Mouse (Mus musculus) CD4-positive, CD25-positive, alpha-beta regulatory T cell, adult 4 months (primary cell): ENCODE measurements at regions not wholly inside any gene's neighbourhood (a gene's known extent, or its start where the extent isn't known, plus 50 kb on each side); places are given as distances from the start of the nearest gene placed in this dataset.

ENCODE experiments used
- ATAC-seq: one replicate; pipeline ENCODE4 v1.8.0; 2017

- no peak for ATAC-seq
Observed at GRCm38 (mm10) chrX:99291423-99291963, 155.6 kb downstream of the Efnb1 start.

GRCm38 (mm10) chrX:99287988-99288387, 152.1 kb downstream of the Efnb1 start:
- no peak for ATAC-seq

DNA sequence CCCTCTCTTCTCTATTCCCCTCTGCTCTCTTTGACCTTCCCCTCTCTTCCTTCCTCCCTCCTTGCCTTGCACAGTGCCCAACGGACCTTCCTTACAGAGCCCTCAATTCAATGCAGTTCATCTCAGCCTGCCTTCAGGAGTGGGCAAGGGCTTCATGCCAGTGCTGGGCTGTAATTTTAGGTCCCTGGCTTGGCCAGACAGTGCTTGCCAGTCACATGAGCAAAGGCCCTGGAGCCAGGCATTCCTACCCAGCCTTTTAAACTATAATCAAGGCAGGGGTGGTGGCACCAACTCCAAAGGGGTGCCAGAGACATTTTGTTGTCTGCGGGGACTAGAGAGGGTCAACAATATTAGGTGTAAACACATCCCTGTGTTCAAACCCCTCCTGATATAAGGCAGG, 150.9 kb downstream of the Efnb1 start:
- ATAC-seq: no peak

- ATAC-seq: no peak
Observed at GRCm38 (mm10) chrX:99285611-99286010, 149.7 kb downstream of the Efnb1 start.

- ATAC-seq: no peak
Observed at GRCm38 (mm10) chrX:99280991-99281390, 145.1 kb downstream of the Efnb1 start.

- no peak for ATAC-seq
Observed at GRCm38 (mm10) chrX:99280543-99280942, 144.6 kb downstream of the Efnb1 start.

- no peak for ATAC-seq
Observed at GRCm38 (mm10) chrX:99275536-99275935, 139.6 kb downstream of the Efnb1 start.

GRCm38 (mm10) chrX:99271908-99272307, 136.0 kb downstream of the Efnb1 start:
- no peak for ATAC-seq

GRCm38 (mm10) chrX:99249038-99249607, 113.2 kb downstream of the Efnb1 start:
- ATAC-seq: no peak

DNA sequence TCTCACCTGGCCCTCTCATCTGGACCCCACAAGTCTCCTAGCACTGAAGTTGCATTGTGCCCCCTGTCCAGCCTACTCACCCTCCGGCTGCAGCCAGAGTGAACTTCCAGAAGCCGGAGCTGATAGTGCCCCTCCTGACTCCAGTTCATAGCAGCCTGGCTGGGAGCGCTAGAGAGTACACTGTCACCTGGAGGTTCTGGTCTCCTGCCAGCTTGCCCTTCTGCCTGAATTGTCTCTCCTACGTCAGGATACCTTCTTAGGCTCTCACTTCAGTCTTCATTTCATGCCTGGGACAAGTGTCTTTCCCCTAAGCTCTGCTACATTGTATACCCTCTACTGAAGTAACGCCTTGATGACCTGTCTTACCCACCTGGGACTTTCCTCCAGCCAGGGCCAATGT, 112.3 kb downstream of the Efnb1 start:
- ATAC-seq: no peak

DNA sequence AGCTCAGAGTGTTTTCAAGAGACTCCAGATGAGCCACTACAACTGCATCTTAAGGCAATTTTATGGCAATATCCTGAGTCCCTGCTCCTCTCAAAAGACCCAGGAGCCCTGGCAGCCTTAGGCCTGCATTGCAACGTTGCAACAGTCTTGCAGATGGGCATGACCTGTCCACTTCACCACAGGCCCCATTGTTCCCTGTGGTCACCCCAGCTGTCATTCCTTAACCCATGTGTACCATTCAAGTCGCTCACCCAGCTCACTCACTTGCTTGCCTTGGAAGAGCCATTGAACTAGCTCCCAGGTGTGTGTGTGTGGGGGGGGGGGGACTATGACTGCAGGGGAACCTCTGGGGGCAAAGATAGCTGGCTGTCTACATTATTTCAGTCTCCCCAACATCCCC, 110.8 kb downstream of the Efnb1 start:
- ATAC-seq: no peak

DNA sequence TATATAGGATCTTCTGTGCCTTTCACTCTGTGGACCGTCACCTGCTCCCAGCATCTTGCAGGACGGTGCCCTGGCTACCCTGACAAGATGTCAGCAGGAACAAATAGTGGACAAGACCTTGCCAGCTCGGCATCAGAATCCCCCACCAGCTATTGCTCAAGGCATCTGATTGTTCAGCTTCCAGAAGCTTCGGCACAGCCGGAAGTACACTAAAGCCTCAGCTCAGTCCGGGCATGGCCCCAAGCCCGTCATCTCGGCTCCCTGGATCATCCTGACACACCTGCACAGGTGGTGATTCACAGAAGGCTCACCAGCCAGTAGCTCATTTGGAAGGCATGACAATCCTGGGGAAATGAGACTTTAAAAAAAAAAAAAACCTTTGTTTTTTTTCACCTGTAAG, 110.1 kb downstream of the Efnb1 start:
- ATAC-seq: no peak

- no peak for ATAC-seq
Observed at GRCm38 (mm10) chrX:99245541-99245940, 109.6 kb downstream of the Efnb1 start.

- ATAC-seq: no peak
Observed at GRCm38 (mm10) chrX:99243251-99243650, 107.3 kb downstream of the Efnb1 start.

DNA sequence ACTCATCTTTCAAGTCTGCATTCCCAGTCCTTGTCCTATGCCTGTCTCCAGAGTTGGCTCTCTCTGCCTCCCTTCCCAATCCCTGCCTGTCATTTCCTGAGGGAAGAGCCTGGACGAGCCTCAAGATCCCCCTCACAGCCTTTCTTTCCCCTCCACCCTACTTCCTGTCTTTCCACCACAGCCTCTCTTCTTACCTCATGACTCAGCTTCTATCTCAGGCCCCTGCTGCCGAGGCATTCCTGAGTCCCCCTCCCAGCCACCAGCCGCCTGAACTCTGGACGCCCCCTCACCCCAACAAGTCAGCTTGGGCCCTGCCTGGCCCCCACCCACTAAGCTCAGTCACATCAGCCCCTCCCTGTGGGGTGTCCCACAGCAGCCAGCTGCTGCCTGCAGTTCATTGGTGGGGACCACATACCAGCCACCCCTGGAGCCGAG, 105.8 kb downstream of the Efnb1 start:
- ATAC-seq: no peak

DNA sequence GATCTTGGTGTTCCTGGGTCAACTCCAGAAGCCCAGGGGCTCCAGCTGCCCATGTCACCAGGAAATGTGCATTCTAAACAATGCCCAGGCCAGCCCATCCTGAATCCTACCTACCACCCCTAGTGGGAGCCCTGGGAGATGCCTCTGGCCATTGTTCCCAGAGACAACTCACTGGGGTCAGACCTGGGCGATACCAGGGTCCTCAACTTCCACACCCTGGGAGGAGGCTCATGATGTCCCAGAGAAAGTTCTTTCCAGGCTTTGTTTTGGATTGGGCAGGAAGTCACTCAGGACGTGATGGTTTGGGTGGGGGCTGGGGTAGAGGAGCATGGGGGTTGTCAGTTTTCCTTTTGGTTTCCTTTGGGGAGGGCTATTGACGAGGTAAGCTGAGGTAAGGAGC, 97.1 kb downstream of the Efnb1 start:
- ATAC-seq: no peak

DNA sequence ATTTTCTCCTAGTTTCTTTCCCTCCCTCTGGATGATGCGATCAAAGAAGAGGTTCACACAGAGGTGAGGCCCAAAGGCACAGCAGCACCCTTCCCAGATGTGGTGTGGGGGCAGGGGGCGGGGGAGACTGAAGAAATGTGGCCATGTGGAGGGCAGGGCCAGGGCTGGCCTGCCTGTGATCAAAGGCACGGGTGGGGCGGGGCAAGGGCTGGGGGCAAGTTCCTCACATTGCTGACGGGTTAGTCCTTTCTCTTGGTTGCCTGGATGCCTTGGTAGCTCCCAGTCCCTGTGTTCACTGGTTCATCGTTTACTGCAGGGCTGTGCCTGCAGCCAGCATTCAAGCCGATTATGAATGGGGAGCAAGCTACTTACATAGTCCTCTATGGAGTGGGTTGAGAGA, 96.4 kb downstream of the Efnb1 start:
- no peak for ATAC-seq

DNA sequence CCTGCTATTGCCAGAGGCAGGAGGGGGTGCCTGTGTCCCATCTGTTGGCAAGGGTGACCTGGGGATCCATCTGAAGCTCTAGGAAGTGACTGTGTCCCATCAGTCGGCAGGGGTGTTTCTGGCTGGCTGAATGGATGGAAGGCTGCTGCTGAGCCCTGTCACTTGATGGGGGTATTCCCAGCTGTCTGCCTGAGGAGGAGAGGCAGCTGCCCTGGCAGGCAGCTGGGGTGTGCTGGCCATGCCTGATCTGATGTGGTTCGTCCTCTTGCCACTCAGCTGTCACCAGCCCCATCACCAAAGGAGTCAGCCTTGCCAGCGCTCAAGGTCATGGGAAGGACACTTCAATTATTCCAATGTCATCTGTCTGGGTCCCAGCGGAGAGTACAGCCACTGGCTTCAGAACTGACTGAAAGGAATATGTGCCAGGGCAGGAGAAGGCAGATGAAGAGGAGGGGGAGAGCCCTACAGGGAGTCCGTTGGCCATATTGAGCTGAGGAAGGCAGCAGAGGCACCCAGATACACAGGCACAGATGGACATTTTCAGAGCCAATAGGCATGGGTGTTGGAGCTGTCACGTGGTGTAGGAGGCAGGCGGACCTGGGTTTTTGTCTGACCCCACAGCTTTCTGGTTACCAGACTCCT, 89.3 kb downstream of the Efnb1 start:
- ATAC-seq: no peak

DNA sequence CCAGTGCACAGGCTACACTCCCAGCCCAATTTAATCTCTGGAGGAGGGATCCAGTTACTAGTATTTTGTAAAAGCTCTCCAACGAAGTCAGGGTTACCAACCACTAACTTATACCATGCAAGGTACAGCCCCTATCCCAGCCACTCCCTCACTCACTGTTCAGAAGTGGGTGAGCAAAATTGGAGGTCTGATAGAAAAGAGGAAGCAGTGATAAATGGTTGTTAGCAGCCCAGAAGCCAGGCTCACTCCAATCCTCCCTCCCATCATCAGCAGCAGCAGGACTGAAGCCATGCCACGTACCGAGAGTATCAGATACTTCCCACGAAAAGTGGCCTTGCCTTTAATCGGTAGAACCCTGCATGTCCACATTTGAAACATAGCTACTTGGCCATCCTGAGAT, 86.1 kb downstream of the Efnb1 start:
- no peak for ATAC-seq

- no peak for ATAC-seq
Observed at GRCm38 (mm10) chrX:99220674-99221455, 84.9 kb downstream of the Efnb1 start.

- no peak for ATAC-seq
Observed at GRCm38 (mm10) chrX:99218213-99218612, 82.3 kb downstream of the Efnb1 start.

DNA sequence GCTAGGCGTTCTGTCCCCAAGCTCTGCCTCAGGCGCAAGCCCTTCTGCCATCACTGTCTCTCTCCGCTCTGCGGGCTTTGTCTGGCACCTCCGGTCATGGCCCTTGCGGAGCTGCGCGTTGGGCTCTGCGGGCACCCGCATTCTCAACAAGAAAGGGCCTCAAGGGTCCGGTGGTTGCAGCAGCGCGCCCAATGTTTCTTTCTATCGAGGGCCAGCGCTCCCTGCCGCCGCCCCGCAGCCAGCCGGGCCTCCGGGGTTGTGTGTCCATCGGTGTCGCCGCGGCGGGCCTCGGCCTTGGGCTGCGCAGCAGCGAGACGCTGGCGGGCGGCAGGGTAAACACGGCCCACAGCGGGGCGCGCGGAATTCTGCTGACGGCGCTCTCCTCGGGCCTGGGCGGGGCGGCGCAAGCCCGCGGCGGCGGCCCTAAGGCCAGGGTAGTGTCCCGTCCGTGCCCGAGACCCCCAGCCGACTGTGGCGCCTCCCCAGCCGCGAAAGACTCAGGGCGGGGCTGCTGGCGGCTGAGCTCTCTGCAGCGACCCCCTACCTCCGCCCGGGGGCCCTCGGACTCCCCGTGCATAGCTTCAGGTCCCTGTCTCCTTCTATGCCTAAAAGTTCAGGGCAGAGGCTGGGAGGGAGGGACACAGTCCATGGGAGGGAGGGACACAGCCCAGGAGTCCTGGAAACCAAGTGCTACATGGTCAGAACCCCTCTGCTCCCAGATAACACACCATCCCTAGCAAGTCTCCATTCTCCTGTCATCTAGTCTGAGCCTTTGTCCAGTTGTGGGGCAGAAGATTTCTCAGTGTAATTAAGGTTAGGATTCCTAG, 80.9 kb downstream of the Efnb1 start:
- ATAC-seq: no peak

DNA sequence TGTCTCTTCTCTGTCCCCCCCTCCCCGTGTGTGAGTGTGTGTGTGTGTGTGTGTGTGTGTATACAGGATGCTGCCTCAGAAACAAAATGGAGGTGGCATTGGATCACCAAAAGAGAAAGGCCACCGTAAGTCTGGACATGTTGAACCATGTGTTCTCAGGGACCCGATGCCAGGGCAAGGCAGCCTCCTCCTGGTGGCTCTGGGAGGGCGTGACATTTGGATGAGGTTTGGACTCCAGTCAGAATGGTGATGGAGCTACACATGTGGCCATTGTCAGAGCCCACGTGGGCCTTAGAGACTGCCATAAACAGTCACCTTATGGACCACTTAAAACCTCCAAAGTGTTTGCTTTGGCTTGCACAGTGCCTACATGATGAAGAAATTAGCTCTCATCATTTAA, 80.0 kb downstream of the Efnb1 start:
- ATAC-seq: no peak
